Mouse (Mus musculus): Measurements from ENCODE around the gene Usp19.

- TF ChIP-seq CTCF (IDR thresholded peaks at IDR 0.05; ENCODE audit: control insufficient read depth, insufficient read depth, insufficient read length) = no peak
- TF ChIP-seq MAX (IDR thresholded peaks at IDR 0.05) = no peak
- TF ChIP-seq CEBPB (IDR thresholded peaks at IDR 0.05; ENCODE audit: low read depth) = no peak
- TF ChIP-seq FOSL1 (IDR thresholded peaks at IDR 0.05; ENCODE audit: insufficient read depth, low read length, poor library complexity, severe bottlenecking) = no peak
- TF ChIP-seq MYOD1 (IDR thresholded peaks at IDR 0.05; ENCODE audit: control insufficient read depth, insufficient read length, low read depth) = no peak
- no peak for TF ChIP-seq USF1 (IDR thresholded peaks at IDR 0.05; ENCODE audit: low read depth)
Measured at GRCm38 (mm10) chr9:108521604-108522003, 31.2 kb downstream of the Usp19 start.

Measured in C2C12 (cell line).